Mouse (Mus musculus) small intestine, adult 2 months (tissue): ENCODE measurements at regions not wholly inside any gene's neighbourhood (a gene's known extent, or its start where the extent isn't known, plus 50 kb on each side); places are given as distances from the start of the nearest gene placed in this dataset.

Source experiments
- CTCF ChIP-seq: fragments of 200-500 bp; IDR thresholded peaks from 2 replicates; pipeline ENCODE4 v1.5.1; 2012; ENCODE audit warnings: low read depth, mild to moderate bottlenecking, control low read depth, inconsistent platforms, low read length, moderate library complexity, mixed read lengths; ENCODE audit not compliant: insufficient replicate concordance, insufficient read length; ENCODE audit errors: extremely low read depth
- POLR2A ChIP-seq: fragments of 200-500 bp; IDR thresholded peaks from 2 replicates; pipeline ENCODE4 v1.6.1; 2012; ENCODE audit warnings: low read depth, mild to moderate bottlenecking, control low read depth, inconsistent platforms, low read length, moderate library complexity

DNA sequence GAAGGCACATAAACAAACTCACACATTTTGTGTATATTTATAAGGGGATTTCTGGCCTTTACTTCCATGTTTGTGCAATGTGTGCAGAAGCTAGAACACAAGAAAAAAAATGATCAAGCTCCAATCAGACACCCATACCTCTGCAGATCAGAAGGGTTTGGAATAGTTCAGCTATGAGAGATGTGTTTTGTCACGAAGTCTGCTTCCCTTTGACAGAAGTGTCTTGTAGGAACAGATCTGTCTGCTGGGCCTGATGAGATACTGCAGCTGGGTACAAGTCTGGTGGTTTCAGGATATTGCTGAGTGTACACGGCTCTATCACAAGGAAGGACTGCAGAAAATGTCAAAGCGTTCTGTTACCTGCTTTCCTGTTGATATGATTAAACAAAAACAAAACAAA, 176.2 kb upstream of the Maf start:
- TF ChIP-seq CTCF (no peak), POLR2A (no peak)
